Mouse (Mus musculus): Measurements from ENCODE around the gene Parvg.

The Parvg gene

DNA sequence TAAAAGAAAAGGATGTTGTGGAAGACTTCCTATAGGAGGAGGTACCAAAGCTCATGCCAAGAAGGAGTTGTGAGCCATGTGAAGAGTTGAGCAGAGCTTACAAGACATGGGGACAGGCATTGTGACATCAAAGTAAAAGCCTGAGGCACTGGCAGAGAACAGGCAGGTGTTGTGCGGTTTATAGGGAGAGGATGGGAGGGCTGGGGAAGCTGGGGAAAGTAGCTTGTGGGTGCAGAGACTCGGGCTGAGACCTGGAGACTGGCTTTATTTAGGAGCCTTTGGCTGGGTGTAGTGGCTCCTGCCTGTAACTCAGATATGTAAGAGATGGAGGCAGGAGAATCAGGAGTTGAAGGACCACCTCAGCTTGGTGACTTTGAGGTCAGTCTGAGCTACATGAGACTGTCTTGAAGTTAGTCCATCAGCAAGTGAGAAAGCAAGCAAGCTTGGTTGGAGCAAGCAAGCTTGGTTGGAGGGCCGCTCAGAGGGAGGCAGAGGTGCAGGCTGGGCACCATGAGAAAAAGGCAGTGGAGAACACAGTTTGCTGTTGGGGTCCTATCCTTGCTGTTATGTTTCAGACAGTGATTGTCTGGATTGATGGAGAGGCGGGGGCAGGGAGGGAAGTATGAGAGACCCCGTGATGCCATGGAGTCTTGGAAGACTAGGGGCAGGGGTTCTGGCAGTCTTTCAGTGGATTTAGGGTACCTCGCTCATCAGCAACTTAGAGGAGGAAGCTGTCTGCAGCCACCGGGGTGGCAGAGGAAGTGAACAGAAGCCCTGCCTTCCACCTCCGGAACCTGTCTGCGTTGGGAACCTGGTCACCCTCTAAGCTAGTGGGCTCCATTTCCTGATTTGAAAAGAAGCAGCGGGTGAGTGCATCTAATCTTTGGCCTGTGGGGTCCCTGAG, at the start of gene Parvg:
Gene Parvg (plus strand): TSS at position 61 of the 904 bp plus-strand sequence.
- in situ Hi-C loops (cut with MboI; ENCODE audit: low pct_unique_long_range_greater_than_20kb in 1 of 2, low sequenced_read_pairs in 2 of 2, unreplicated experiment in 1 of 2): no loop called here

DNA sequence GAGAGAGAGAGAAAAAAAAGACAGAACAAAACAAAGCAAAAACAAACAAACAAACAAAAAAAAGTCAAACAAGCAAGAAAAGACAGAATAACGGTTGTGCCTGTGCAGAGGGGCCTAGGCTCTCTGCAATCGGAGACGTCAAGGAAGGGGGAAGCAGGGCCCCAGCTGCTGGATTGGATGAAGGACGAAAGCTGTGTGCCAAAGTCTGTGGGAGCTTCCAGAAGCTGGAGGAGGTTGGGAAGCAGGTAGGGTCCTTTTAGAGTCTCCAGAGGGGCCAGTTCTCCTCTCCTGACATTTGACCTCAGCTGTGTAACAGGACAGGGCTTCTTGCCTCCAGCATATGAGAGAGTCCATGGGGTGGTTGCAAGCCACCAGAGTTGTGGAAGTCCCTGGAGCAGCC, 47.8 kb upstream of the Parvg start:
- in situ Hi-C loops (cut with MboI; ENCODE audit: low pct_unique_long_range_greater_than_20kb in 1 of 2, low sequenced_read_pairs in 2 of 2, unreplicated experiment in 1 of 2): loop anchor here in 1 of 2 experiments (25.0 kb wide), 1 partner anchor 336 kb away; no protein-coding TSS in a partner anchor

DNA sequence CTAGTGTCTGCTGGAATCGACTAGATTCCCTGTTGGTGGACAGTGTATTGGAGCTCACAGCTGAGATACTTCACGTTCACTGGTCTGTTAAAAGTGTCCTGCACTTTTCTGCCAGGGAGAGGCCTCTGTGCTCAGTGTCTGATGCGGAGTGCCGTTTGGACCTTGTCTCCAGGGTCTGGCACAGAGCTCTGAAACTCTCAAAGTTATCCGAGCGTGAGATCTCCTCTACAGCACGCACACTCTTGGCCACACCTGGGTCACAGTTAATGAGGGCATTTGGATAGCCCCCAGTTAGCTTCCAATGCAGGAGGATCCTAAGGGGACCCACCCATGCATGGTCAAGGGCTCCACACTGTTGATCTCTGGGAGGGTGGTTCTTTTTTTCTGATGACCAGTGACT, 45.7 kb upstream of the Parvg start:
- in situ Hi-C loops (cut with MboI; ENCODE audit: low pct_unique_long_range_greater_than_20kb in 1 of 2, low sequenced_read_pairs in 2 of 2, unreplicated experiment in 1 of 2): loop anchor here in 1 of 2 experiments (25.0 kb wide), 1 partner anchor 334 kb away; no protein-coding TSS in a partner anchor

GRCm38 (mm10) chr15:84278656-84279055, 45.2 kb upstream of the Parvg start:
- in situ Hi-C loops (cut with MboI; ENCODE audit: low pct_unique_long_range_greater_than_20kb in 1 of 2, low sequenced_read_pairs in 2 of 2, unreplicated experiment in 1 of 2): loop anchor here in 1 of 2 experiments (25.0 kb wide), 1 partner anchor 334 kb away; no protein-coding TSS in a partner anchor

- in situ Hi-C loops (cut with MboI; ENCODE audit: low pct_unique_long_range_greater_than_20kb in 1 of 2, low sequenced_read_pairs in 2 of 2, unreplicated experiment in 1 of 2): loop anchor here (5.0 to 25.0 kb wide), 2 partner anchors 332 kb away; no protein-coding TSS in a partner anchor
Observed at GRCm38 (mm10) chr15:84280309-84280708, 43.5 kb upstream of the Parvg start.

DNA sequence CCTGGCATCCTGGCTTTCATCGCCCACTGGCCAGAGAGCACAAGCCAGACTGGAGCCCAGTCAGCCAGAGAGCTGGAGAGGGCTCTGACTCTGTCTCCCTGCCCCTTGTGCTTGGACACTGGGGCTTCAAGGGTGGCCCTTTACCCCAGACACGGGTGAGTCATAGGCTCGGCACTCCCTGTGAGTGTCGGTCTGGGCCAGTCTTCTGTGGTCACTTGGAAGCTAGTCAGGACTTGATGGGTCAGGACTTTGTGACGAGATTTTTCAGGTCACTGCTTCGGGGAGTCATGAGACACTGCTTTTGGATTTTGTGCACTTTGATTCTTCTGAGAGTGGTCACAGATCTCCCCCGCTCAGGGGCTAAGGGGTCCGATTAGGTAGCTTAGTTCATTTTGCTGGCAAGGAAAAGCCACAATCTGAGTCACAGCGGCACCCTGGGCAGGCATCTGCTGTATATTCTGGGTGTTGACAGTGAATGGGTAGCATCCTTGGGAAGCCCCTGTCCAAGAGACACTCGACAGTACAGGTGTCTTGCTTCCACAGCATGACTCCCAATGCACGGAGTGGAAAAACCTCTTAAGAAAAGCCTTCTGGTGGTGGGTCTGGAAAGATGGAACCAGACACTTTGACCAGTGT, 43.0 kb upstream of the Parvg start:
- in situ Hi-C loops (cut with MboI; ENCODE audit: low pct_unique_long_range_greater_than_20kb in 1 of 2, low sequenced_read_pairs in 2 of 2, unreplicated experiment in 1 of 2): loop anchor here (5.0 to 25.0 kb wide), 2 partner anchors 331 kb away; no protein-coding TSS in a partner anchor

DNA sequence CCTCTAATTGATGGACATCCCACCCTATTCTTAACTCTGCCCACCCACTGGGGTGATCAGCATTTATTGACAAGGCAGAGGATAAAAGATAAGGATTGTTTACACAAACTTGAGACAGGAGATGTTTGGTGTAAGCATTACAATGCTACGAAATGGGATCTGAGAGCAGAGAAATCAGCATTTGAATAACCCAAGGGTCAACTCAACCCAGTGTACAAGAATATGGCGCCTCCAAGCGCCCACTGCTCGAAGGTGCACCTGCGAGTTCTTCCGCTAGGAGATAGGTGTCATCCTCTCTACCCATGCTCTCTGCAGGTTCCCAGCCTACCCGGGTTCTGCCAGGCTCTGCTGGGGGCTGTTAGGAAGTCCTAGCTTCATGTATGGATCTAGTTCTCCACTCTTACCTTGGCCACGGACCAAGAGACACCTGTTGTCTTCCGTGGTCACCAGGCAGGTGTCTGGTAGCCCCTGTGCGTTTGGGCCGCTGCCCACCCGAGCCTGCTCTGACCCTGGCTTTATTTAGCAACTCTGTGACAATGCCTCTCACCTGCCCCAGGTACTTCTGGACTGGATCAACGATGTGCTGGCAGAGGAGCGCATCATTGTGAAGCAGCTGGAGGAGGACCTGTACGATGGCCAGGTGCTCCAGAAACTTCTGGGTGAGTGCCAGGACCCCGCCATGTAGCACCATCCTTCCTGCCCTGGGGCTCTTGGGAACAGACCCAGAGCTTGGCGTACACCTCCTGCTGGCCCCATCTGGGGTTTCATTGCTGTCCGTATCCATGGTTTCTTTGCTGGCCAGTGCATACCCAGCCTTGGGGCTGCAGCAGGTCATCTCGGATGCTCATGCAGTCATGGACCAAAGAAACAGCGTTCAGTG, 41.4 kb upstream of the Parvg start:
- in situ Hi-C loops (cut with MboI; ENCODE audit: low pct_unique_long_range_greater_than_20kb in 1 of 2, low sequenced_read_pairs in 2 of 2, unreplicated experiment in 1 of 2): loop anchor here (5.0 to 25.0 kb wide), 2 partner anchors 330 kb away; no protein-coding TSS in a partner anchor

DNA sequence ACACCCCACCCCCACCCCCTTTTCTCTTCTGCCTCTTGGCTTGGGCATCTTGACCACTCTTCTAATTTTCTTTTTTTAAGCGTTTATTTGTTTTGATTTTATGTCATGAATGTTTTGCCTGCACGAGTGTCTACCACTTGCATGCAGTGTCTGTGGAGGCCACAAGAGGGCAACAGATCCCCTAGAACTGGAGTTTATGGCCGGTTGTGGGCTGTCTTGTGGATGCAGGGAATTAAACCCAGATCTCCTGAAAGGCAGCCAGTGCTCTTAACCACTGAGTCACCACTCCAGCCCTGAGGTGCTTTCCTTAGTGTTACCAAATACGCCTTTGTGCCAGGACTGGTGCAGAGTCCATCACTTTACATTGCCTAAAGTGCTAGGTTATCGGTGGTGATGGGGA, 39.8 kb upstream of the Parvg start:
- in situ Hi-C loops (cut with MboI; ENCODE audit: low pct_unique_long_range_greater_than_20kb in 1 of 2, low sequenced_read_pairs in 2 of 2, unreplicated experiment in 1 of 2): loop anchor here (5.0 to 25.0 kb wide), 2 partner anchors 328 kb away; no protein-coding TSS in a partner anchor

DNA sequence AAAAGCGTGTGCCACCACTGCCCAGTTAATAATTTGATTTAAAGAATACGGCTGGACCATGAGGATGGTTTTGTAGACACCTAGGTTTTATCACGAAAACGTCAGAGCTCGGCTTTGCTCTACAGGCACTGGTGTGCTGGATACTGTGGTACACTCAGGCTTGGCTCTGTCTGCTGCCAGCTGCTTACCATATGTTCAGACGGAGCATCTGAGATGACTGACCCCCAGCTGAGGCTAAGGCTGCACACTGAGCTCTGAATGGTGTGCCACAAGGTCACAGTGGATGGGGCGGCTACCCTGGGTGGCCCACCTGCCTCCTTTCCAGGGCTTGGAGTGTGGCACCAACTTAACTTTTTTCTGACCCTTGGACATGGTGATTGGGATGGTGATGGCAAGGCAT, 38.4 kb upstream of the Parvg start:
- in situ Hi-C loops (cut with MboI; ENCODE audit: low pct_unique_long_range_greater_than_20kb in 1 of 2, low sequenced_read_pairs in 2 of 2, unreplicated experiment in 1 of 2): loop anchor here in 1 of 2 experiments (25.0 kb wide), 1 partner anchor 327 kb away; no protein-coding TSS in a partner anchor

- in situ Hi-C loops (cut with MboI; ENCODE audit: low pct_unique_long_range_greater_than_20kb in 1 of 2, low sequenced_read_pairs in 2 of 2, unreplicated experiment in 1 of 2): loop anchor here in 1 of 2 experiments (25.0 kb wide), 1 partner anchor 323 kb away; no protein-coding TSS in a partner anchor
Observed at GRCm38 (mm10) chr15:84288953-84289352, 34.9 kb upstream of the Parvg start.

GRCm38 (mm10) chr15:84291097-84291496, 32.7 kb upstream of the Parvg start:
- in situ Hi-C loops (cut with MboI; ENCODE audit: low pct_unique_long_range_greater_than_20kb in 1 of 2, low sequenced_read_pairs in 2 of 2, unreplicated experiment in 1 of 2): loop anchor here in 1 of 2 experiments (25.0 kb wide), 1 partner anchor 321 kb away; no protein-coding TSS in a partner anchor

DNA sequence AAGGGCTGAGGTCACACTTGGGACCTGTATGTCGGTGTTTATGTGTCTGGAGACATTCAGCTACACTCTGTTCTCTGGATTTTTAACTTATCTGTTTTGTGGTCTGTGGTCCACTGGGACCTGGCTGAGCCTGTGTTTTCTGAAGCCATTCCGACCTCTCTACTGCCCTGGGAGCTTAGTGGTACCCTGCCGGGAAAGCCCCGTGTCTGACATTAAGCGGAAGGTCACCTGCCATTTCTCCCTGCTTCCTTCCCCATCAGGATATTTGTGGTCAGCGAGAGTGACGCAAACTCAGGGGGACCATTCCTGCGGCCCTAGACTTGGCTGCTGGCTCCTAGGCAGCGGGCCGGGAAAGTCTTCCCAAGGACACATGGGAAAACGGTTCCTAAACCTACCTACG, 30.2 kb upstream of the Parvg start:
- in situ Hi-C loops (cut with MboI; ENCODE audit: low pct_unique_long_range_greater_than_20kb in 1 of 2, low sequenced_read_pairs in 2 of 2, unreplicated experiment in 1 of 2): loop anchor here in 1 of 2 experiments (25.0 kb wide), 1 partner anchor 319 kb away; no protein-coding TSS in a partner anchor

DNA sequence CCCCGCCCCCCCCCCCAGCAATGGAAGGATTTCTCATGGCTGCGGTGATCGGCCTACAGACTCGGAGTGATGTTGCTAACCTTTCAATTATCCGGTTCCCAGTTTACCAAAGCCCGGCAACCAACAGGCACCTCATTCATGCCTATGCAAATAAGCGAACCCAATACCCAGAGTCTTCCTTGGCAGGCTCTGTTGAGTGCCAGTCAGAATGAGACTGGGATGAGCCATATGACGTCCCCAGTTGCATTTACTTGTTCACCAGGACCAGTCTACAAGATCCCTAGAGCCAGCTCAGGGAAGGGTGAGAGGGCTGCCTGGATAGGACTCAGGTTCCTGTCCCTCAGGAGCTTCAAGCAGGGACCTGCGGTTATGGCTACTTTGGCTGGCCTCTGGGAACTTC, 29.4 kb upstream of the Parvg start:
- in situ Hi-C loops (cut with MboI; ENCODE audit: low pct_unique_long_range_greater_than_20kb in 1 of 2, low sequenced_read_pairs in 2 of 2, unreplicated experiment in 1 of 2): loop anchor here in 1 of 2 experiments (25.0 kb wide), 1 partner anchor 318 kb away; no protein-coding TSS in a partner anchor

GRCm38 (mm10) chr15:84295225-84295624, 28.6 kb upstream of the Parvg start:
- in situ Hi-C loops (cut with MboI; ENCODE audit: low pct_unique_long_range_greater_than_20kb in 1 of 2, low sequenced_read_pairs in 2 of 2, unreplicated experiment in 1 of 2): loop anchor here in 1 of 2 experiments (25.0 kb wide), 1 partner anchor 317 kb away; no protein-coding TSS in a partner anchor

DNA sequence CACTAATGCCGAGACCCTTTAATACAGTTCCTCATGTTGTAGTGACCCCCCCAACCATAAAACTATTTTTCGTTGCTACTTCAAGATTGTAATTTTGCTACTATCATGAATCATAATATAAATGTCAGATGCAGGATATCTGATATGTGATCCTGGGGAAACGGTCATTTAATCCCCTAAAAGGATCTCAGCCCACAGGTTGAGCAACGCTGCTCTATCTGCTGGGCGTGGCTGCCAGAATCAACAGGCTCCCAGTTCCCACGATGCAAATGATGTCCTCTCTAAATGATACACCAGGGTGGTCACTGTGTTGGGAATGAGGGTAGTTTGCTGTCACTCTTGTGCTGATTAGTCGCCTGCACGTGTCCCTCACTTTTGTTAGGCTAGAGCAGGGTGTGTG, 26.4 kb upstream of the Parvg start:
- in situ Hi-C loops (cut with MboI; ENCODE audit: low pct_unique_long_range_greater_than_20kb in 1 of 2, low sequenced_read_pairs in 2 of 2, unreplicated experiment in 1 of 2): loop anchor here in 1 of 2 experiments (25.0 kb wide), 1 partner anchor 315 kb away; no protein-coding TSS in a partner anchor

DNA sequence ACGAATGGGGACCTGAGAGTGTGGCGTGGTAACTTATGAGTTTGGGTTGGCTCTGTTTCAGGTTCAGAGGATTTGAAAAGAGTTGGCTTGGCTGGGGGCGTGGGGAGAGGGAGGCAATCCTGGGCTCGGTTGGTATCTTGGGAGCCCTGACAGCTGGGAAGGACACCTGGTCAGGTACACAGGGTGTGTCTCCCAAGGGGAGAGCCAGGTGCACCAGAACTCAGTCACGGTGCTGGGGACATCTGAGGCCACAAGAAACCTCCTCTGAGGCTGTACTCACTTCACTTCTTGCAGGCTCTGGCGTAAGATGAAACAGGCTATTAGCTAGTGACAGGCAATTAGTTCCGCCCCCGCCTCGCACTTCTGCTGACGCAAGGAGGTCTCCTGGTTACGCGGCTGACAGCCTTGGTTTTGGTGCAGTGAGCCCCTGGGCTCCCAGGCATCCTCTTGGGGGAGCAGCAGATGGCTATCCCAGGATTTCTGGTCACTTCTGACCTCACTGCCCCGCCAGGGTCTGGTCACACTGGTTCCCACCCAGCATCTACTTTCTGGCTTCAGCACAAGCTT, 24.9 kb upstream of the Parvg start:
- in situ Hi-C loops (cut with MboI; ENCODE audit: low pct_unique_long_range_greater_than_20kb in 1 of 2, low sequenced_read_pairs in 2 of 2, unreplicated experiment in 1 of 2): loop anchor here in 1 of 2 experiments (25.0 kb wide), 1 partner anchor 313 kb away; no protein-coding TSS in a partner anchor

- in situ Hi-C loops (cut with MboI; ENCODE audit: low pct_unique_long_range_greater_than_20kb in 1 of 2, low sequenced_read_pairs in 2 of 2, unreplicated experiment in 1 of 2): loop anchor here in 1 of 2 experiments (25.0 kb wide), 1 partner anchor 313 kb away; no protein-coding TSS in a partner anchor
Observed at GRCm38 (mm10) chr15:84299662-84300333, 24.0 kb upstream of the Parvg start.

Data from mouse embryonic stem cell (cell line).